Mouse (Mus musculus): ENCODE results near the gene Smyd3. TPM values are rescaled to one million over a fixed set of nuclear protein-coding genes. Genes with fewer than 3 reads are reported as not detected.

The Smyd3 gene
- polyA plus RNA-seq, 1 experiment: 9.6 TPM

- Histone ChIP-seq H3K4me3 (ENCODE audit: control insufficient read depth, insufficient read depth, low read length) (no peak overlapping the region), H3K27me3 (ENCODE audit: control insufficient read depth, insufficient read depth, low read length) (no peaks in the 10 kb centered on the region), H3K36me3 (ENCODE audit: control insufficient read depth, insufficient read depth, low read length) (no peaks in the 10 kb centered on the region), H3K27ac (ENCODE audit: control insufficient read depth, insufficient read depth, low read length) (no peak overlapping the region), H3K4me1 (replicated peaks; ENCODE audit: control insufficient read depth, insufficient read depth, low read length) (no peaks in the 10 kb centered on the region)
- no peak for DNase-seq
- no peak for TF ChIP-seq CTCF (IDR thresholded peaks at IDR 0.05; ENCODE audit: borderline replicate concordance, control insufficient read depth, extremely low read depth, insufficient read depth, low read length, poor library complexity)
- no peak for TF ChIP-seq POLR2A (IDR thresholded peaks at IDR 0.05; ENCODE audit: control insufficient read depth, extremely low read depth, insufficient read depth, low read length, poor library complexity)
- 91% methylated on average over 11 of the region's 11 CpGs for WGBS
Observed at GRCm38 (mm10) chr1:179434443-179435260, 83.2 kb downstream of the Smyd3 start.

DNA sequence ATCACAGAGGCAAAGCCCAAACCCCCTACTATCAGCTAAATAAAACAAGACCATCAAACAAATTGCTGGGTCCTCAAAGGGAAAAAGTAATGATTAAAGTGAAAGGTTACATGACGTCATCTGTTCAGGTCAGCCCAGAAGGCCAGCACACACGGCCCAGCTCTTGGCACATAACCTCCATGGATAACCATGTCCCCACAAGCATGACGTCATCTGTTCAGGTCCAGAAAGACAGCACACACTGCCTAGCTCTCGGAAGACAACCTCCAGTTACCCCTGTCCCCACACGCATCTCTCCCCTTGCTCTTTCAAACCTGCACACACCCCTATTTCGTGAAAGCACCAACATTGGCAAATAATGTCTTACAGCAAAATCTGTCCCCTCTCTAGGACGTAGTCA lies 84.0 kb downstream of the Smyd3 start:
- Histone ChIP-seq H3K27me3 (ENCODE audit: control insufficient read depth, insufficient read depth, low read length) (no peaks in the 10 kb centered on the region), H3K36me3 (ENCODE audit: control insufficient read depth, insufficient read depth, low read length) (no peaks in the 10 kb centered on the region), H3K4me1 (replicated peaks; ENCODE audit: control insufficient read depth, insufficient read depth, low read length) (no peaks in the 10 kb centered on the region), H3K27ac (ENCODE audit: control insufficient read depth, insufficient read depth, low read length) (no peak overlapping the region), H3K4me3 (ENCODE audit: control insufficient read depth, insufficient read depth, low read length) (no peak overlapping the region)
- no peak for DNase-seq
- no peak for TF ChIP-seq CTCF (IDR thresholded peaks at IDR 0.05; ENCODE audit: borderline replicate concordance, control insufficient read depth, extremely low read depth, insufficient read depth, low read length, poor library complexity)
- TF ChIP-seq POLR2A (IDR thresholded peaks at IDR 0.05; ENCODE audit: control insufficient read depth, extremely low read depth, insufficient read depth, low read length, poor library complexity): no peak
- 97% methylated on average over 7 of the region's 7 CpGs for WGBS

- no peaks in the 10 kb centered on the region for H3K36me3 ChIP-seq (ENCODE audit: control insufficient read depth, insufficient read depth, low read length)
- no peak for DNase-seq
- 96% methylated on average over 8 of the region's 8 CpGs for WGBS
- H3K4me1 ChIP-seq (replicated peaks; ENCODE audit: control insufficient read depth, insufficient read depth, low read length): no peaks in the 10 kb centered on the region
- no peak overlapping the region for H3K4me3 ChIP-seq (ENCODE audit: control insufficient read depth, insufficient read depth, low read length)
- no peaks in the 10 kb centered on the region for H3K27me3 ChIP-seq (ENCODE audit: control insufficient read depth, insufficient read depth, low read length)
- no peak for TF ChIP-seq CTCF (IDR thresholded peaks at IDR 0.05; ENCODE audit: borderline replicate concordance, control insufficient read depth, extremely low read depth, insufficient read depth, low read length, poor library complexity)
- TF ChIP-seq POLR2A (IDR thresholded peaks at IDR 0.05; ENCODE audit: control insufficient read depth, extremely low read depth, insufficient read depth, low read length, poor library complexity): no peak
- no peak overlapping the region for H3K27ac ChIP-seq (ENCODE audit: control insufficient read depth, insufficient read depth, low read length)
Observed at GRCm38 (mm10) chr1:179433355-179433754, 84.5 kb downstream of the Smyd3 start.

GRCm38 (mm10) chr1:179430077-179430476 lies 87.8 kb downstream of the Smyd3 start:
- 98% methylated on average over 3 of the region's 3 CpGs for WGBS
- no peaks in the 10 kb centered on the region for H3K4me1 ChIP-seq (replicated peaks; ENCODE audit: control insufficient read depth, insufficient read depth, low read length)
- DNase-seq: no peak
- TF ChIP-seq CTCF (IDR thresholded peaks at IDR 0.05; ENCODE audit: borderline replicate concordance, control insufficient read depth, extremely low read depth, insufficient read depth, low read length, poor library complexity) (no peak), POLR2A (IDR thresholded peaks at IDR 0.05; ENCODE audit: control insufficient read depth, extremely low read depth, insufficient read depth, low read length, poor library complexity) (no peak)
- H3K36me3 ChIP-seq (ENCODE audit: control insufficient read depth, insufficient read depth, low read length): no peaks in the 10 kb centered on the region
- no peaks in the 10 kb centered on the region for H3K27me3 ChIP-seq (ENCODE audit: control insufficient read depth, insufficient read depth, low read length)
- no peak overlapping the region for H3K4me3 ChIP-seq (ENCODE audit: control insufficient read depth, insufficient read depth, low read length)
- H3K27ac ChIP-seq (ENCODE audit: control insufficient read depth, insufficient read depth, low read length): no peak overlapping the region

DNA sequence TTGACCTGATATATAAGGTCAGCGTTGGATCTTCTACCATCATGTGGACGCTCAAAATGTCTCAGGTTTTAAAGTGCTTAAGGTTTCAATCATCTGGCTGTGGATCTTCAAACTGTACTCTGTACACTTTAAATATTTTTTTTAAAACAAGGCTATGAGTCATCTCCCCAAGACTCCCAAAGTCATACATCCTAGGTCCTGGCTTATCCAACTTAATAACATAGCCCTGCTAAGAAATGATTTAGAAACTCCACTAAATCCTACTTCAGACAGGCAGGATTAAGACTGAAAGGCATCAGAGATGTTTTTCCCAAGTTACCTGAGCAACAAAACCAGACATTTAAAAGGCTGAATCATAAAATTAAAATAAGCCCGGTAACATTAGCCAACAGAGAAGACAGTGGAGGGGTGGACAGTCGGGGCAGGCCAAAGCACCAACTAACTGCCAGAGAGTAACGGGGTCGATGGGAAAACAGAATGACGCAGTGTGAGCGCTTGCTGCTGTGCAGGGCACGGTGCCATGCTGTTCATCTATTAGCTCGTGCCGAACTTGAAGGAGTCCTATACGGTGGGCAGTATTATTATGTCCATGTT lies 92.9 kb downstream of the Smyd3 start:
- H3K4me3 ChIP-seq (ENCODE audit: control insufficient read depth, insufficient read depth, low read length): no peak overlapping the region
- no peaks in the 10 kb centered on the region for H3K36me3 ChIP-seq (ENCODE audit: control insufficient read depth, insufficient read depth, low read length)
- no peaks in the 10 kb centered on the region for H3K4me1 ChIP-seq (replicated peaks; ENCODE audit: control insufficient read depth, insufficient read depth, low read length)
- WGBS: 97% methylated on average over 12 of the region's 12 CpGs
- no peaks in the 10 kb centered on the region for H3K27me3 ChIP-seq (ENCODE audit: control insufficient read depth, insufficient read depth, low read length)
- TF ChIP-seq CTCF (IDR thresholded peaks at IDR 0.05; ENCODE audit: borderline replicate concordance, control insufficient read depth, extremely low read depth, insufficient read depth, low read length, poor library complexity) (no peak), POLR2A (IDR thresholded peaks at IDR 0.05; ENCODE audit: control insufficient read depth, extremely low read depth, insufficient read depth, low read length, poor library complexity) (no peak)
- DNase-seq: no peak
- H3K27ac ChIP-seq (ENCODE audit: control insufficient read depth, insufficient read depth, low read length): no peak overlapping the region

DNA sequence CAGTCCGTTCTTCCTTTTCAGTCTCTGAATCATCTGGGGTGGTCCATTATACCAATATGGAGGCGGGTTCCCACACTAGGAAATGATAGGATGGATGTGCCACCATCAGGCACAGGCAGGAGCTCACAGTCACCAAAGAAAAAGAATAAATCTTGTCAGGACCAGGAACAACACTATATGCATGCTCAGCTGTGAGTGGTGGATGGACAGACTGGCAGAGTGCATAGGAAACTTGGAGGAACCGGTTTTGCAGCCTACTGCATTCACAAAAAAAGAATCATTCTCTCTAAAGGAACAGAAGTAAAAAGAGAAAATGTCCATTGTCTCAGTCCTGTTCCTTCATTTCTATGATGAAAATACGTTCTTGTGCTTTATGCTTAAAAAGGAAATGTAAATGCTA lies 98.8 kb downstream of the Smyd3 start:
- no peaks in the 10 kb centered on the region for H3K36me3 ChIP-seq (ENCODE audit: control insufficient read depth, insufficient read depth, low read length)
- TF ChIP-seq CTCF (IDR thresholded peaks at IDR 0.05; ENCODE audit: borderline replicate concordance, control insufficient read depth, extremely low read depth, insufficient read depth, low read length, poor library complexity) (no peak), POLR2A (IDR thresholded peaks at IDR 0.05; ENCODE audit: control insufficient read depth, extremely low read depth, insufficient read depth, low read length, poor library complexity) (no peak)
- H3K4me1 ChIP-seq (replicated peaks; ENCODE audit: control insufficient read depth, insufficient read depth, low read length): no peaks in the 10 kb centered on the region
- DNase-seq: no peak
- H3K27ac ChIP-seq (ENCODE audit: control insufficient read depth, insufficient read depth, low read length): no peak overlapping the region
- no peaks in the 10 kb centered on the region for H3K27me3 ChIP-seq (ENCODE audit: control insufficient read depth, insufficient read depth, low read length)
- WGBS: 91% methylated on average over 4 of the region's 4 CpGs
- no peak overlapping the region for H3K4me3 ChIP-seq (ENCODE audit: control insufficient read depth, insufficient read depth, low read length)

All from thymus, adult 2 months (tissue).